Mouse (Mus musculus) midbrain, embryonic 15.5 days (tissue): ENCODE measurements around the gene 4430402I18Rik. TPM values are rescaled to one million over a fixed set of nuclear protein-coding genes. Genes with fewer than 3 reads are reported as not detected.

Experiments
- ATAC-seq: fragments of 200-750 bp; cut with Nextera tagmentation; replicated peaks from 2 replicates; pipeline ENCODE4 v1.8.0; 2017; ENCODE audit warnings: moderate TSS enrichment
- H3K27ac ChIP-seq: fragments of 300-500 bp; sonication (generic); 2 replicates; pipeline ENCODE4 v1.5.1; 2015; ENCODE audit warnings: mild to moderate bottlenecking, inconsistent platforms
- H3K27me3 ChIP-seq: fragments of 300-500 bp; sonication (generic); replicated peaks from 2 replicates; pipeline ENCODE4 v1.6.1; 2015; ENCODE audit warnings: inconsistent platforms
- H3K36me3 ChIP-seq: fragments of 300-500 bp; sonication (generic); replicated peaks from 2 replicates; pipeline ENCODE4 v1.6.1; 2015; ENCODE audit warnings: inconsistent platforms
- H3K4me1 ChIP-seq: fragments of 300-500 bp; sonication (generic); 2 replicates; pipeline ENCODE4 v1.6.1; 2015; ENCODE audit warnings: inconsistent platforms
- H3K4me2 ChIP-seq: fragments of 300-500 bp; sonication (generic); 2 replicates; pipeline ENCODE4 v1.6.1; 2015; ENCODE audit warnings: inconsistent platforms, mild to moderate bottlenecking, moderate library complexity
- H3K4me3 ChIP-seq: fragments of 300-500 bp; sonication (generic); 2 replicates; pipeline ENCODE4 v1.5.1; 2015; ENCODE audit warnings: mild to moderate bottlenecking, inconsistent platforms
- H3K9ac ChIP-seq: fragments of 300-500 bp; sonication (generic); 2 replicates; pipeline ENCODE4 v1.6.1; 2015; ENCODE audit warnings: mild to moderate bottlenecking, inconsistent platforms
- H3K9me3 ChIP-seq: fragments of 300-500 bp; sonication (generic); 2 replicates; pipeline ENCODE4 v1.6.1; 2016; ENCODE audit warnings: inconsistent platforms
- WGBS: fragments of 180-500 bp; shearing (Covaris S2); methylation state at CpG from one replicate; pipeline ENCODE4 v1.1.7; 2015; ENCODE audit warnings: mixed read lengths; 5-methylcytosine and 5-hydroxymethylcytosine counted together
- polyA plus RNA-seq: library from polyadenylated mRNA; unstranded; fragments of >200 nt; fragmentation: Nextera tagmentation; extraction: Ambion mirVana; gene quantifications from 2 replicates; pipeline ENCODE4 v1.2.1, GENCODE M21; 2015

4430402I18Rik gene
- polyA plus RNA-seq, 1 experiment from 2014 or later = 0.92 TPM

DNA sequence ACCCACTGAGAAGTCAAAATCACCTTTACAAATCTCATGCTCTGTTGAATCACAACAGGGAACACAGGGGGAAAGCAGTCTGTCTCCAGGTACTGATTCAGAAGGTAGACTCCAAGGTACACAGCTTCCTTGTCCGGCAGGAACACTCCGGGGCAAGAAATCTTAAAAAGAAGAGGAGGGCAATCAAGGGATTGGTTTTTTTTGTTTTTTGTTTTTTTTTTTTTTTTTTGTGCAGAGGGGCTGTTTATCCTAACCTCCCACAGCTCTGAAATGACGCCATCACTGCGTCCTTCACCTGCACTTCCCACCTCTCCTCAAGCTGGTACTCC, 4.1 kb downstream of the 4430402I18Rik start:
- Histone ChIP-seq H3K9me3 (no peaks in the 10 kb centered on the region), H3K27me3 (no peaks in the 10 kb centered on the region), H3K36me3 (no peaks in the 10 kb centered on the region), H3K4me2 (peak overlapping the region; percentile 70), H3K27ac (peak overlapping the region; percentile 82; the same call in 1 of the 2 replicates), H3K4me3 (peak overlapping the region; percentile 63), H3K4me1 (peaks cover 22% of the 10 kb centered on the region), H3K9ac (peak overlapping the region; percentile 76; the same call in 1 of the 2 replicates)
- ATAC-seq = peak; percentile 13; the same call in 1 of the 2 replicates
- WGBS = 1% methylated on average over 4 of the region's 4 CpGs

DNA sequence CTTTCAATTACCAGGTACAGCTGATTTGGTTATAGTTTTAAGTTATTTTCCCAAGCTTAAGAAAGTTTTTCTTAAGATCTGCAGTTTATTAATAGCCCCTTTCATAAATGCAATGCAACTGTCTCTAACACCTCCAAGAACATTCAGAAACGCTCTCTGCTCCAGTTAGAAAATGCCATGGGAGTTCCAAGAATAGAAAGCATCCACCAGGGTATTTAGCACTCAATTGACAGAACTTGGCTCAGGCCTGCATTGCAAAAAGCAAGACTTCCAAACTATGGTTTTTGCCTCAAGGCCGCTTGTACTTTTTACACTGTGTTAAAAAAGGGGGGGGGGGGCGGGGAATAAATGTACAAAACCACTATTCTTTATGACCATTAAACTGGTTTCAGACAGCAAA, 4.5 kb downstream of the 4430402I18Rik start:
- H3K27me3 ChIP-seq = no peaks in the 10 kb centered on the region
- H3K9me3 ChIP-seq = no peaks in the 10 kb centered on the region
- H3K4me2 ChIP-seq = peak overlapping the region; percentile 70
- H3K4me3 ChIP-seq = peak overlapping the region; percentile 63
- H3K27ac ChIP-seq = no peak overlapping the region
- 45% methylated on average over 3 of the region's 3 CpGs for whole genome bisulfite sequencing
- no peak overlapping the region for H3K9ac ChIP-seq
- ATAC-seq = no peak
- H3K36me3 ChIP-seq = no peaks in the 10 kb centered on the region
- peaks cover 21% of the 10 kb centered on the region for H3K4me1 ChIP-seq

DNA sequence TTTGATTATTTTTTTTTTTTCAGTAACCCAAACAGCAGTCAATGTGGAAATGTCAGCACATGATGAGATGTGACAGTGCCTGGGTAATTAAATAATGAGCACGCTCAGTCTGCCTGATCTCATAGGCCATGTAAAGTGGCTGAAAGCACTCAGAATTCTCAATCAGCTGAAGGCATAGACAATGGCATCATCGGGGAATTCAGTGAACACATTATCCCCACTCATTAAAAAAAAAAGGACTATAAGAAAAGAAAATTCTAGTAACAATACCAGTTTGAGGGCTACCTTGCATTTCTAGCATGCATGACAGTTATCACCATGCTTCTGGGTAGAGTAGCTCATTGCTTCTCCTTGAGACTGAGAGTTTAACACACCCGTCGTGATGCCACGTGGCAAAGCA, 16.3 kb downstream of the 4430402I18Rik start:
- 61% methylated on average over 5 of the region's 5 CpGs for WGBS
- H3K27me3 ChIP-seq = no peaks in the 10 kb centered on the region
- no peak overlapping the region for H3K4me3 ChIP-seq
- no peaks in the 10 kb centered on the region for H3K36me3 ChIP-seq
- H3K27ac ChIP-seq = no peak overlapping the region
- no peak for ATAC-seq
- H3K4me2 ChIP-seq = no peak overlapping the region
- H3K4me1 ChIP-seq = no peaks in the 10 kb centered on the region
- H3K9me3 ChIP-seq = no peaks in the 10 kb centered on the region
- no peak overlapping the region for H3K9ac ChIP-seq

DNA sequence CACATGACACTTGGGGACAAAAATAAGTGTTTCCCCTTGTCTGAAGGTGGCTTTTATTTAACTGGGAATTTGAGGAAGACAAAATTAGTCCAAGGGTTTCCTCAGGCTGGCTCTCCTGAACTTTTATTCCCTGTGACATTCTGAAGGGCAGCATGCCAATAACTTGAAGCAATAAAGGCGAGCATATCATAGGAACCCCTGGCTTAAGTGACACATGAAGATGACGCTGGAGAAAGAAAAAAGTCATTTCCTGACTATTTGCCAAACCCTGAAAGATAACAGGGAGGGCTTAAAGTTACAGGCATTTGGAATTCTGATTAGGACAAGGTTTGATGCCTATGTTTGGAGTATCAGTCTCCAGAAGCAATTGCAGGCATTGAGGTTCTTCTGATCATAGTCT, 20.3 kb downstream of the 4430402I18Rik start:
- Histone ChIP-seq H3K9ac (no peak overlapping the region), H3K4me1 (no peaks in the 10 kb centered on the region), H3K27ac (no peak overlapping the region), H3K4me2 (no peak overlapping the region), H3K36me3 (no peaks in the 10 kb centered on the region), H3K9me3 (no peaks in the 10 kb centered on the region), H3K4me3 (no peak overlapping the region), H3K27me3 (no peaks in the 10 kb centered on the region)
- ATAC-seq = no peak
- 80% methylated on average over 2 of the region's 2 CpGs for WGBS

DNA sequence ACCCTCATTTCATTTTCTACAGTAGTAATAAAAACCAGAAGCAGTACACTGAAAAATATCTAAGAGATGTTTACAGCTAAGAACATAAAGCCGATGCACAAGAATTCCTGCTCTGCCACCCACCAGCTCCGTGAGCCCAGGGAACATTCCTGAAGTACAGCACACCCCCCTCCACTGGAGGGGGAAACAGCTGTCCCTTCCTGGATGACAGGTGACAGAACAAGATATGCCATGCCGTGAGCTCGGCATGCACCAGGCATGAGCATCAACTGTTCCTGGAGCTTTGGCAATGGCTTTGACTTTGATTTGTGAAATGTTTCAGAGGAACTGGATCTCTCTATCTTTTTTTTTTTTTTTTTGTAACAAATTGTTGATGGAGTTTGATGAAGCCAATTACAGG, 20.8 kb downstream of the 4430402I18Rik start:
- no peak overlapping the region for H3K4me3 ChIP-seq
- WGBS = 64% methylated on average over 4 of the region's 4 CpGs
- no peaks in the 10 kb centered on the region for H3K4me1 ChIP-seq
- H3K9me3 ChIP-seq = no peaks in the 10 kb centered on the region
- no peaks in the 10 kb centered on the region for H3K27me3 ChIP-seq
- no peak overlapping the region for H3K9ac ChIP-seq
- H3K4me2 ChIP-seq = no peak overlapping the region
- no peak overlapping the region for H3K27ac ChIP-seq
- ATAC-seq = no peak
- H3K36me3 ChIP-seq = no peaks in the 10 kb centered on the region

DNA sequence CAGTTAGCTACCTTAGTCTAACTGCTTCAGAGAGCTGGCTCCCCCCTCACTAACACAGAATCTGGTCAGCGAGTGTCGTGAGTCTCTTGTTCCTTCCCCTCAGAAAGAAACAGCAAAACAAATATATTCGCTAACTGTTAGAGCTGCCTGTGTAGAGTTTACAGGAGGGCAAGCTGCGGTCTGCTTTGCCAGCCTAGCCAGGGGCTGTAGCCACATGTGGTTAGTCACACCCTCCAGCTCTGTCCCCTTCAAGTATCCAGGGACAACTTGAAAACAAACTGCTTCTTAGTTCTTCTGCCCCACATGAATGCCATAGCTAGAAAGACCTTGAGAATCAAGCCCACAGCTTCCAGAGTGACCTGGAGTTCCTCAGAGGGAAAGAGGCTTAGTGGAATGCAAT, 26.3 kb downstream of the 4430402I18Rik start:
- Histone ChIP-seq H3K4me3 (no peak overlapping the region), H3K27ac (no peak overlapping the region), H3K36me3 (no peaks in the 10 kb centered on the region), H3K9ac (no peak overlapping the region), H3K4me1 (no peaks in the 10 kb centered on the region), H3K4me2 (no peak overlapping the region), H3K27me3 (no peaks in the 10 kb centered on the region), H3K9me3 (no peaks in the 10 kb centered on the region)
- 76% methylated on average over 4 of the region's 4 CpGs for WGBS
- no peak for ATAC-seq

DNA sequence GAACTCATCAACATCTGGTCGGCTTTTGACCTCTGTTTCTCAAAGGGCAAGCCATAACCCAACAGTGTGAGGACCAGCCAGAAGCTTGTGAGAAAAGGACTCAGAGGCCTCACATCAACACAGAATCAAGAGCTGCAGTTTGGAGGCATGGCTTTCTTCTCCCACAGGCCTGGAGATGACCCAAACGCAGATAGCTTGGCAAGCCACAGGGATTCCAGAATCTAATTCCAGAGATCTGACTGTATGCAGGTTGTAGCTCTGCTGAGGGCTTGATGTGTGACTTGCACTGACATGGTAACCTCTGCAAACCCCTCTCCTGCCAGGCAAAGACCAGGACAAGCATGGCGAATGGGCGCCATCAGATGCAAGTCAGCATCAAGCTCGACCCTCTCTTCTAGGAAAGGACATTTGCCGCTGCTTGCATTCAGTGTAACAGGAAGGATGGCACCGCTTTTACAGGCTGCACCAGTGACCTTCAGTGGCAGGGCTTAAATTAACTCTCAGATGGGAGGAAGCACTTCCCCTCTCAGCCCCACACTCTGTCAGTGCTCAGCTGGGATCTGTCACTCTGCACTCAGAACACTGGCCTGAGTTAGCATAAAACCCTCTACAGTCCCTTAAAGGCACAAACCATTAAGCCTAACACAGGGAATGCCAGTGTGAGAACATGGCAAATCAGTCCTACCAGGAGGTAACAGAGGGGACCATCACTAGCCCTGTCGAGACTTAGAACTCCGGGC, 27.3 kb downstream of the 4430402I18Rik start:
- Histone ChIP-seq H3K9me3 (no peaks in the 10 kb centered on the region), H3K36me3 (no peaks in the 10 kb centered on the region), H3K4me2 (no peak overlapping the region), H3K9ac (no peak overlapping the region), H3K27me3 (no peaks in the 10 kb centered on the region), H3K27ac (no peak overlapping the region), H3K4me1 (no peaks in the 10 kb centered on the region), H3K4me3 (no peak overlapping the region)
- WGBS = 87% methylated on average over 9 of the region's 9 CpGs
- no peak for ATAC-seq

DNA sequence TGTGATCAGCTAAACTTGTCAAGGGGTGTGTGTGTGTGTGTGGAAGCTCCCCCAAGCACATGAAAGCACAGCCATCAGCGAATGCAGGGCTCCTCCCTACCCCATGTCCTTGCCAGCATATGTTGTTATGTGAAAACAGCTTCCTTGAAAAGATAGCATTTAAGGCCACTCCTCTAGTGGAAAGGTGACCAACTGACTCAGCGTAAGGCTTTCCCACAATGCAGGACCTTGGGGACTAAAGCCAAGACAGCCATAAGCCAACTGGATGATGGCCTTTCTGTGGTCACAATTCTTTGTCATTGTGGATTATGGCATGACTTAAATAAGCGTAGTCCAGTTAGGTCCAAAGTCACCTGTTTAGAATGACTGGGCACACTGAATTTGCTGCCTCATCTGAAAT, 32.7 kb downstream of the 4430402I18Rik start:
- ATAC-seq = no peak
- Histone ChIP-seq H3K9me3 (no peaks in the 10 kb centered on the region), H3K27ac (no peak overlapping the region), H3K27me3 (no peaks in the 10 kb centered on the region), H3K36me3 (no peaks in the 10 kb centered on the region), H3K4me2 (no peak overlapping the region), H3K9ac (no peak overlapping the region), H3K4me3 (no peak overlapping the region), H3K4me1 (no peaks in the 10 kb centered on the region)
- WGBS = 86% methylated on average over 3 of the region's 3 CpGs

DNA sequence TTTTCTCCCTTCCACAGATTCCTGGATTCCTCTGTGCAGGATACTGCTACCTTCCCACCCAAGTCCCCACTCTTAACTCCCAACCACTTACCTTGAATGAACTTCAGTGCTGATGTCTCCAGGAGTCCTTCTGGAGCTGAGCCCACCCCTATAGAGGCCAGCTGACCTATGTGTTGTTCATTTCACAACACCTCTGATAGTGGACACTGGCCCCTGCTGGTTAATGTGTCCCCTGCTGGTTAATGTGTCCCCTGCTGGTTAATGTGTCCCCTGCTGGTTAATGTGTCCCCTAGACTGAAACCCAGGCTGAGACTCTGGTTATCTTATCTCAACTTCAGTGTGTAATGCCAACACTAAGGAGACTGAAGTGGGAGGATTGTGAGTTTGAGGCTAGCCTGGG, 38.6 kb downstream of the 4430402I18Rik start:
- H3K9ac ChIP-seq = no peak overlapping the region

DNA sequence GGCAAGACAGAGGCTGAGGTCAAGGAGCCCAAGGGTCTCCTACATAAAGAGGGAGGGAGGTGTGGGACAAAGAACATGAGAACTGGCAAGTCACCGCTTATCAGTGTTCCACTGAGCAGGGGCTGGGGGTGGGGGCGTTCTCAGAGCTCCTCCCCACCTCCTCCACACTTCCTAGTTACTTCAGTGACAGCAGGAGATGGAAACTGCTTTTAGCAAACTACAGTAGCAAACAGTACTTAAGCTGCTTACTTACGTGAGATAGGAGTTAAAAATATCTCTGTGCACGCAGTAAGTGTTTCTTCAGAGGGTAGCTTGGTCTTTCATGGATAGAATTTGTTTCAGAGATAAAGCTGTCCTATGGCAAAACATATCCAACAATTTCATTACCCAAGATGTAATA, 40.2 kb downstream of the 4430402I18Rik start:
- Histone ChIP-seq H3K4me2 (no peak overlapping the region), H3K27ac (no peak overlapping the region), H3K9me3 (no peaks in the 10 kb centered on the region), H3K9ac (no peak overlapping the region), H3K36me3 (no peaks in the 10 kb centered on the region), H3K4me1 (no peaks in the 10 kb centered on the region), H3K27me3 (no peaks in the 10 kb centered on the region), H3K4me3 (no peak overlapping the region)
- no peak for ATAC-seq
- 74% methylated on average over 4 of the region's 4 CpGs for WGBS

More for the DNA sequence above, 38.6 kb downstream of the 4430402I18Rik start:
- Histone ChIP-seq H3K27me3 (no peaks in the 10 kb centered on the region), H3K4me1 (no peaks in the 10 kb centered on the region), H3K4me3 (no peak overlapping the region), H3K4me2 (no peak overlapping the region), H3K9me3 (no peaks in the 10 kb centered on the region), H3K36me3 (no peaks in the 10 kb centered on the region), H3K27ac (no peak overlapping the region)
- ATAC-seq = no peak

DNA sequence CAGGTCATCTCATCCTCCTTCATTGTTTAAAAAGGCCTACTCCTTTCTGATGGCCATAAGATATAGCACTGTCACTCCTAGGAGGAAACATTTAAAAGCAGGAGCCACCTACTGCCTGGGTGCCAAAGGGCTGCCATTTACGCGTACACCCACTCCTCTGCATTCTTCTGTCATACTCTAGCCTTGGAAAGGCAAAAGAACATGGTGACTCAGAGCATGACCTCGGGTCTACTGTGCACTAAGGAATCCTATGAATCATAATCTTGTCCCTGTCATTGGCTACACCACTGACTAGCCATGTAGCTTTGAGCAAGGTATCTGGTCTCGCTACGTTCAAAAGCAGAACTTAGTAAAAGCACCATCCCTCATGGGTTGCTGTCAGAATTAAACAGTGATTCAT, 41.2 kb downstream of the 4430402I18Rik start:
- Histone ChIP-seq H3K9ac (no peak overlapping the region), H3K9me3 (no peaks in the 10 kb centered on the region), H3K4me3 (no peak overlapping the region), H3K27ac (no peak overlapping the region), H3K4me2 (no peak overlapping the region), H3K36me3 (no peaks in the 10 kb centered on the region), H3K27me3 (no peaks in the 10 kb centered on the region), H3K4me1 (no peaks in the 10 kb centered on the region)
- no peak for ATAC-seq
- WGBS = 88% methylated on average over 5 of the region's 5 CpGs

DNA sequence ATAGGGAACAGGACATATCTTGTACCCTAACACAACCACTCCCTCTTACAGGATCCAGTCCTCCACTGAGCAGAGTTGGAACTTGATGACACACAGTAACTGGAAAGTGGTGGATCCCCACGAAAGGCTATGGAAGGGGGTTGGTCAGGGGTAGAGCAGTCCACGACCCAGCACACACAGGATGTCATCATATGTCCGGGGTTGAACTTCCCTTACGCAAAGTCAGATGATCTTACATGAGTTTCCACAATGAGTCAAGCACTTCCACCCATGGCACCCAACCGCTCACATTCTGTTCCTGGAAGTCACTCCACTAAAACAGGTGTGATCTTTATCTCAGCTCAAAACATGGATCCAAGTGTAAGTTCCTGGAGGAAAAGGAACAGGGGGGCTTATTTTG, 49.8 kb downstream of the 4430402I18Rik start:
- no peak overlapping the region for H3K27ac ChIP-seq
- H3K36me3 ChIP-seq = no peaks in the 10 kb centered on the region
- 90% methylated on average over 5 of the region's 5 CpGs for WGBS
- H3K9ac ChIP-seq = no peak overlapping the region
- no peak overlapping the region for H3K4me3 ChIP-seq
- H3K4me1 ChIP-seq = no peaks in the 10 kb centered on the region
- H3K4me2 ChIP-seq = no peak overlapping the region
- no peaks in the 10 kb centered on the region for H3K9me3 ChIP-seq
- no peak for ATAC-seq
- H3K27me3 ChIP-seq = no peaks in the 10 kb centered on the region

DNA sequence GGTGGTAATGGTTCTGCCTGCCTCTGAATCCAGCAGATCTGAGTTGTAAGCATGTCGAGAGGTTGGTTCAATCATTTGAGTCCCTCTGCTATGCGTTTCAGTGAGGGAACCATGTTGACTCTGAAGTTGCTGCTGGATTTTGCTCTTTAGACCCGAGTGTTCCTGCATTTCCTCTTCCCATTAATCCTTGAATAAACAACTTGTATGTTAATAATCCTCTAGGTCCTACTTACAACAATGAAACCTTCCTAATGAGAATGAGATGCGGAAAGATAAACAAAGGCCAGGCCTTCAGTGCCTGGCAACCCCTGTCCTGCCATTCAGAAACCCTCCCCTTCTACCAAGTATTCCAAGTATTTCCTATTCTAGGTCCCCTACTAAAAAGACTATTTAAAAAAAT, 51.1 kb downstream of the 4430402I18Rik start:
- ATAC-seq = no peak
- H3K9me3 ChIP-seq = no peaks in the 10 kb centered on the region
- no peak overlapping the region for H3K27ac ChIP-seq
- no peak overlapping the region for H3K9ac ChIP-seq
- H3K27me3 ChIP-seq = no peaks in the 10 kb centered on the region
- 53% methylated on average over 4 of the region's 4 CpGs for WGBS
- H3K4me2 ChIP-seq = no peak overlapping the region
- H3K4me3 ChIP-seq = no peak overlapping the region
- no peaks in the 10 kb centered on the region for H3K36me3 ChIP-seq
- no peaks in the 10 kb centered on the region for H3K4me1 ChIP-seq
